In the genomic region with DNA sequence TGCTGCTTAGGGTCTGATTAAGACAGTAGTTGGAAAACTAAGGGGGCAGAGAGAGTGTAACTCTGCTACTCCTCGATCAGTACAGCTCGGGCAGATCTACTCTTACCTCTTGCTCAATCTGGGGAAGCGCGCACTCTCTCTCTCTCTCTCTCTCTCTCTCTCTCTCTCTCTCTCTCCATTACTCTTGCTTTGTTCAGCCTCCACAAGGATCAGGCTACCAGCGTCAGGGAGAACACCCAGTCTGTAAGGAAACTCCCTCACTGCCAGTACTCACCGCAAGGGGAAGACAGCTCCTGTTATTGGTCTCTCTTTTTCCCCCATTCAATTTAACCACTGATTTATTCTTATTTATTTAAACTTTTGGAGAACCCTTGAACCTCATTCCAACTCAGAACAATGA, we compare ENCODE assay signal across 16 mouse cellular contexts.
DNase-seq lines count a peak whose midpoint lies in the region; ATAC-seq and TF ChIP-seq lines count a peak whose summit lies in the region.
"Had no signal": no experiment of that assay in that cellular context is flagged by ENCODE, and none has a peak within 500 bp of the region (broad histone marks: within the 10 kb centered on the region; RNA-seq: fewer than 3 reads in every experiment).

No protein-coding gene starts in this region.

- H3K4me3 ChIP-seq in forebrain, embryonic 10.5 days, result no peak overlapping the region
- no peak overlapping the region for H3K4me3 ChIP-seq in forebrain, embryonic 16.5 days (replicated peaks; ENCODE audit: low read length)
- no peak overlapping the region for H3K4me3 ChIP-seq in forebrain, embryonic 15.5 days
- no peak overlapping the region for H3K4me3 ChIP-seq in hindbrain, postnatal 0 days (ENCODE audit: low read length)
- H3K4me3 ChIP-seq in neural tube, embryonic 13.5 days, result no peak overlapping the region
- no peak overlapping the region for H3K4me3 ChIP-seq in kidney, embryonic 16.5 days (ENCODE audit: low read length)
- H3K4me3 ChIP-seq: heart, embryonic 13.5 days; limb, embryonic 15.5 days had no signal

- H3K9me3 ChIP-seq in forebrain, embryonic 10.5 days, result no peaks in the 10 kb centered on the region; the same call in 1 of the 2 replicates
- H3K9me3 ChIP-seq in forebrain, embryonic 16.5 days (ENCODE audit: control insufficient read depth, low read length), result peaks cover 5% of the 10 kb centered on the region; the same call in 1 of the 2 replicates
- H3K9me3 ChIP-seq in forebrain, embryonic 15.5 days, result no peaks in the 10 kb centered on the region
- H3K9me3 ChIP-seq in hindbrain, postnatal 0 days (ENCODE audit: low read length), result no peaks in the 10 kb centered on the region
- no peaks in the 10 kb centered on the region for H3K9me3 ChIP-seq in neural tube, embryonic 13.5 days
- H3K9me3 ChIP-seq in kidney, embryonic 16.5 days (ENCODE audit: low read length), result no peaks in the 10 kb centered on the region
- H3K9me3 ChIP-seq: heart, embryonic 13.5 days; limb, embryonic 15.5 days had no signal

- no peak for DNase-seq in forebrain, embryonic 10.5 days (ENCODE audit: extremely low spot score, low spot score)
- DNase-seq in hindbrain, postnatal 0 days (ENCODE audit: low spot score), result peak; percentile 41
- DNase-seq in B cell, adult 2 months, result no peak
- no peak for DNase-seq in MN1 (ENCODE audit: low spot score)
- DNase-seq: adrenal gland, adult 2 months; cerebellum, adult 8-10 months; kidney, adult 18-20 months; lung, adult 2 months had no signal

- H3K36me3 ChIP-seq in forebrain, embryonic 10.5 days (replicated peaks), result no peaks in the 10 kb centered on the region
- H3K36me3 ChIP-seq in forebrain, embryonic 16.5 days (ENCODE audit: control insufficient read depth, insufficient read depth), result no peaks in the 10 kb centered on the region
- H3K36me3 ChIP-seq in forebrain, embryonic 15.5 days, result no peaks in the 10 kb centered on the region
- H3K36me3 ChIP-seq in hindbrain, postnatal 0 days (ENCODE audit: insufficient read depth, low read length), result no peaks in the 10 kb centered on the region
- H3K36me3 ChIP-seq in neural tube, embryonic 13.5 days, result no peaks in the 10 kb centered on the region
- H3K36me3 ChIP-seq in kidney, embryonic 16.5 days (ENCODE audit: insufficient read depth, low read length), result no peaks in the 10 kb centered on the region
- H3K36me3 ChIP-seq: heart, embryonic 13.5 days; limb, embryonic 15.5 days had no signal

- no peaks in the 10 kb centered on the region for H3K27me3 ChIP-seq in forebrain, embryonic 10.5 days (ENCODE audit: poor library complexity, severe bottlenecking)
- no peaks in the 10 kb centered on the region for H3K27me3 ChIP-seq in forebrain, embryonic 16.5 days (replicated peaks; ENCODE audit: control insufficient read depth, insufficient read depth, low read length)
- no peaks in the 10 kb centered on the region for H3K27me3 ChIP-seq in forebrain, embryonic 15.5 days
- H3K27me3 ChIP-seq in hindbrain, postnatal 0 days (ENCODE audit: insufficient read depth, low read length), result no peaks in the 10 kb centered on the region
- no peaks in the 10 kb centered on the region for H3K27me3 ChIP-seq in neural tube, embryonic 13.5 days
- no peaks in the 10 kb centered on the region for H3K27me3 ChIP-seq in kidney, embryonic 16.5 days (ENCODE audit: insufficient read depth, low read length)
- H3K27me3 ChIP-seq: heart, embryonic 13.5 days; limb, embryonic 15.5 days; Patski had no signal

- peak; percentile 57 for TF ChIP-seq CTCF in hindbrain, postnatal 0 days (IDR thresholded peaks at IDR 0.05; ENCODE audit: low read depth)

- 71% methylated on average over 6 of the region's 6 CpGs for WGBS in forebrain, embryonic 10.5 days
- 47% methylated on average over 6 of the region's 6 CpGs for WGBS in forebrain, embryonic 16.5 days
- WGBS in forebrain, embryonic 15.5 days, result 50% methylated on average over 6 of the region's 6 CpGs
- WGBS in hindbrain, postnatal 0 days, result 56% methylated on average over 6 of the region's 6 CpGs
- WGBS in neural tube, embryonic 13.5 days, result 68% methylated on average over 6 of the region's 6 CpGs
- 59% methylated on average over 6 of the region's 6 CpGs for WGBS in kidney, embryonic 16.5 days

- H3K4me1 ChIP-seq in forebrain, embryonic 10.5 days, result peaks cover 22% of the 10 kb centered on the region
- peaks cover 11% of the 10 kb centered on the region for H3K4me1 ChIP-seq in forebrain, embryonic 16.5 days (replicated peaks; ENCODE audit: control insufficient read depth, insufficient read depth, low read length)
- H3K4me1 ChIP-seq in forebrain, embryonic 15.5 days, result peaks cover 16% of the 10 kb centered on the region
- peaks cover 10% of the 10 kb centered on the region; the same call in 1 of the 2 replicates for H3K4me1 ChIP-seq in hindbrain, postnatal 0 days (ENCODE audit: insufficient read depth, low read length)
- peaks cover 48% of the 10 kb centered on the region for H3K4me1 ChIP-seq in neural tube, embryonic 13.5 days (replicated peaks)
- no peaks in the 10 kb centered on the region for H3K4me1 ChIP-seq in kidney, embryonic 16.5 days (ENCODE audit: insufficient read depth, low read length)

- 0 out of 2 replicates have a peak overlapping the region, but pooled peaks have one; percentile 25 for H3K27ac ChIP-seq in forebrain, embryonic 10.5 days
- no peak overlapping the region for H3K27ac ChIP-seq in forebrain, embryonic 16.5 days (ENCODE audit: low read length)
- H3K27ac ChIP-seq in forebrain, embryonic 15.5 days (replicated peaks), result no peak overlapping the region
- peak overlapping the region; percentile 45; the same call in 1 of the 2 replicates for H3K27ac ChIP-seq in hindbrain, postnatal 0 days
- H3K27ac ChIP-seq in neural tube, embryonic 13.5 days (replicated peaks), result peak overlapping the region; percentile 62
- H3K27ac ChIP-seq in kidney, embryonic 16.5 days (ENCODE audit: low read length), result no peak overlapping the region
- H3K27ac ChIP-seq: heart, embryonic 13.5 days; limb, embryonic 15.5 days; macrophage had no signal

- no peak overlapping the region for H3K9ac ChIP-seq in forebrain, embryonic 16.5 days (replicated peaks; ENCODE audit: low read depth, low read length)
- H3K9ac ChIP-seq in forebrain, embryonic 15.5 days (replicated peaks), result no peak overlapping the region
- no peak overlapping the region for H3K9ac ChIP-seq in hindbrain, postnatal 0 days (replicated peaks; ENCODE audit: low read length)
- H3K9ac ChIP-seq in neural tube, embryonic 13.5 days, result no peak overlapping the region
- H3K9ac ChIP-seq in kidney, embryonic 16.5 days (replicated peaks; ENCODE audit: low read length), result no peak overlapping the region
- H3K9ac ChIP-seq: heart, embryonic 13.5 days; limb, embryonic 15.5 days had no signal

- no peak for ATAC-seq in forebrain, embryonic 16.5 days
- ATAC-seq in forebrain, embryonic 15.5 days (replicated peaks), result peak; percentile 60
- ATAC-seq in hindbrain, postnatal 0 days, result peak; percentile 72
- ATAC-seq in neural tube, embryonic 13.5 days (ENCODE audit: low read depth), result peak; percentile 24
- ATAC-seq in kidney, embryonic 16.5 days (ENCODE audit: low FRiP score, low TSS enrichment), result no peak
- ATAC-seq: Patski had no signal

- H3K4me2 ChIP-seq in forebrain, embryonic 16.5 days (ENCODE audit: low read length), result no peak overlapping the region
- no peak overlapping the region for H3K4me2 ChIP-seq in forebrain, embryonic 15.5 days (replicated peaks)
- peak overlapping the region; percentile 27; the same call in 1 of the 2 replicates for H3K4me2 ChIP-seq in hindbrain, postnatal 0 days (ENCODE audit: low read depth, low read length)
- H3K4me2 ChIP-seq in neural tube, embryonic 13.5 days, result no peak overlapping the region
- H3K4me2 ChIP-seq in kidney, embryonic 16.5 days (replicated peaks; ENCODE audit: low read depth, low read length), result no peak overlapping the region
- H3K4me2 ChIP-seq: heart, embryonic 13.5 days; limb, embryonic 15.5 days had no signal

Comparison
In these comparisons a context has a peak if more than half of its experiments do, and no peak if none do; other contexts are left out.
1. H3K27ac ChIP-seq: peak in forebrain, embryonic 10.5 days (single experiment), hindbrain, postnatal 0 days (single experiment) and neural tube, embryonic 13.5 days (single experiment); none in forebrain, embryonic 16.5 days (single experiment), forebrain, embryonic 15.5 days (single experiment) and kidney, embryonic 16.5 days (single experiment).
2. ATAC-seq: peak in forebrain, embryonic 15.5 days (single experiment), hindbrain, postnatal 0 days (single experiment) and neural tube, embryonic 13.5 days (single experiment); none in forebrain, embryonic 16.5 days (single experiment) and kidney, embryonic 16.5 days (single experiment).